Mouse (Mus musculus): ENCODE measurements around the gene Arntl. TPM values are rescaled to one million over a fixed set of nuclear protein-coding genes. Genes with fewer than 3 reads are reported as not detected.

The Arntl gene
- polyA plus RNA-seq, 1 experiment from 2014 or later, result 8.9 TPM

- no peak overlapping the region for H3K9ac ChIP-seq
- no peaks in the 10 kb centered on the region for H3K9me3 ChIP-seq
- WGBS, result 82% methylated on average over 2 of the region's 2 CpGs
- no peak overlapping the region for H3K4me2 ChIP-seq
- H3K27ac ChIP-seq, result no peak overlapping the region
- H3K36me3 ChIP-seq, result no peaks in the 10 kb centered on the region
- 0 out of 2 replicates have a peak, but pooled peaks cover 2% of the 10 kb centered on the region for H3K4me1 ChIP-seq
- no peak for ATAC-seq (ENCODE audit: insufficient number of reproducible peaks, insufficient read depth, low FRiP score, low TSS enrichment, low read depth)
- no peak overlapping the region for H3K4me3 ChIP-seq
- no peaks in the 10 kb centered on the region for H3K27me3 ChIP-seq
Measured at GRCm38 (mm10) chr7:113270991-113271390, 63.7 kb downstream of the Arntl start.

DNA sequence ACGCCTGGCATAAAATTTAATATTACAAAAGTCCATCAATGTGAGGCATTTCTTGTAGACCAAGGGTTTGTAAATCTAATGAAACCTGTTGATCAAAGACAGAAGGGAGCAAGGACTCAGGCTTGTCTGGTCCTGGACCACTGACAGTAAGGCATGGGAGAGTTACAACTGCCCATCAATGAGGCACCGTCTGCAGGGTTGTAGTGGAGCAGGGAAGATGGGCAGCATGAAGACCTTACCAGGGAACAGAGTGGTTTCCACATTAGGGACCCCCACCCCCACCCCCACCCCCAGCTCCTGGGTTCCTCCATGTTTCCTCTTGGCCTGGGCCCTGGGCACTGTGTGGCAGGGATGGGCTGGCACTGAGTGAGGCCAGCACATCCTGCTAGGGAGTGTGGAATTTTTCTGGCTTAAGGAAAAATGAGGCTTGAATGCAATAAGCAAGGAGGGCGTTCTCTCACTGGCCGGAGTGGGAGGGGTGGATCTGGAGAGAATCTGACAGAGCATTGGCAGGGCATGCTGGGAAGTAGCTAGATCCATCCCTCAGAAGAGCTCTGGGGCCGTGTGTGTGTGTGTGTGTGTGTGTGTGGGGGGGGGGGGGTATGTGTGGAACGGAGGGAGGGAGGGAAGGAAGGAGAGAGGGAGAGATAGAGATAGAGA, 65.2 kb downstream of the Arntl start:
- H3K27ac ChIP-seq, result no peak overlapping the region; the same call in 1 of the 2 replicates
- no peaks in the 10 kb centered on the region for H3K9me3 ChIP-seq
- H3K36me3 ChIP-seq, result no peaks in the 10 kb centered on the region
- H3K27me3 ChIP-seq, result no peaks in the 10 kb centered on the region
- 69% methylated on average over 6 of the region's 6 CpGs for WGBS
- H3K4me3 ChIP-seq, result no peak overlapping the region
- H3K4me1 ChIP-seq, result 0 out of 2 replicates have a peak, but pooled peaks cover 2% of the 10 kb centered on the region
- no peak for ATAC-seq (ENCODE audit: insufficient number of reproducible peaks, insufficient read depth, low FRiP score, low TSS enrichment, low read depth)
- H3K9ac ChIP-seq, result no peak overlapping the region
- H3K4me2 ChIP-seq, result no peak overlapping the region

DNA sequence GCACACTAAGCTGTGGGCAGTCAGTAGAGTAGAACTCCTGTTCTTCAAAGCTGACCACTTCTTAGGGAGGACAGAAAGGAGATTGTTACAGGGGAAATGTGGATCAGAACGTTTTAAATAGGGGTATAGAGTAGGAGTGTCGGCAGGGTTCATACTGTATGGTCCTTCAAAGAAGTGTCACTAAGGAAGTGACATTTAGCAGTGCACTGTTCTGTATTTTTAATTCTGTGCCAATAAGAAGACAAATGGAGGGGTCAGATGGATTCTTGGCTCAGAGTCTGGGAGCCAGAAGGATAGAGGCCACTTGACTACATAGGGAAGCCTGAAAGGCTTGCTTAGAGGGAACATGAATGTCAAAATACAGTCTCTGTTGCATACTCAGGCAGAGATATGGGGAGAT, 70.0 kb downstream of the Arntl start:
- Histone ChIP-seq H3K36me3 (no peaks in the 10 kb centered on the region), H3K27ac (no peak overlapping the region), H3K4me1 (peaks cover 7% of the 10 kb centered on the region), H3K27me3 (no peaks in the 10 kb centered on the region), H3K4me2 (no peak overlapping the region), H3K9ac (no peak overlapping the region), H3K9me3 (no peaks in the 10 kb centered on the region), H3K4me3 (no peak overlapping the region)
- WGBS, result 61% methylated on average over 2 of the region's 2 CpGs
- no peak for ATAC-seq (ENCODE audit: insufficient number of reproducible peaks, insufficient read depth, low FRiP score, low TSS enrichment, low read depth)

- H3K4me1 ChIP-seq, result peaks cover 5% of the 10 kb centered on the region
- peaks cover 6% of the 10 kb centered on the region for H3K36me3 ChIP-seq
- H3K27me3 ChIP-seq, result no peaks in the 10 kb centered on the region
- no peak overlapping the region for H3K27ac ChIP-seq
- no peak overlapping the region for H3K9ac ChIP-seq
- H3K4me2 ChIP-seq, result no peak overlapping the region
- no peak overlapping the region for H3K4me3 ChIP-seq
- ATAC-seq (ENCODE audit: insufficient number of reproducible peaks, insufficient read depth, low FRiP score, low TSS enrichment, low read depth), result no peak
- H3K9me3 ChIP-seq, result no peaks in the 10 kb centered on the region
- WGBS, result 84% methylated on average over 4 of the region's 4 CpGs
Measured at GRCm38 (mm10) chr7:113278493-113278892, 71.2 kb downstream of the Arntl start.

- H3K4me2 ChIP-seq, result no peak overlapping the region
- H3K27ac ChIP-seq, result no peak overlapping the region
- H3K4me3 ChIP-seq, result no peak overlapping the region
- no peak for ATAC-seq (ENCODE audit: insufficient number of reproducible peaks, insufficient read depth, low FRiP score, low TSS enrichment, low read depth)
- H3K27me3 ChIP-seq, result no peaks in the 10 kb centered on the region
- H3K9ac ChIP-seq, result no peak overlapping the region
- H3K4me1 ChIP-seq, result peaks cover 5% of the 10 kb centered on the region
- H3K9me3 ChIP-seq, result no peaks in the 10 kb centered on the region
- WGBS, result 67% methylated on average over 2 of the region's 2 CpGs
- H3K36me3 ChIP-seq, result peaks cover 11% of the 10 kb centered on the region
Measured at GRCm38 (mm10) chr7:113279246-113279645, 72.0 kb downstream of the Arntl start.

DNA sequence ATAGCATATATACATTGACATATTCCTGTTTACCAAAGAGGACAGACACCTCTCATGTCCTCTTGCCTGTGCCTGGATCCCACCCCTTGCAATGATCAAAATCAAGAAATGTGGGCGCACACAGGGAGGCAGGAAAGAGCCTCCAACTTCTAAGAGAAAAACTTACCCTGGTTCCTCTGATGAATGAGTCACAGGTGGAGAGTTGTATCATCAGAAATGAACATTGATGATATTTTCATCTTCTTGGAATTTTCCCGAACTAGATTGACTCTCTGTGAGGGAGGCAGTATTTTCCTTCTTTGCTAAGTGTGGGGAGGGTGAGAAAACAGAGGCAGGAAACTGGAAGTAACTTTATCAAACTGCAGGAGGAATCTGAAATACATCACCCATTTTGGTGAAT, 78.1 kb downstream of the Arntl start:
- WGBS, result 83% methylated on average over 2 of the region's 2 CpGs
- Histone ChIP-seq H3K4me3 (no peak overlapping the region), H3K27ac (no peak overlapping the region)

GRCm38 (mm10) chr7:113289211-113289610, 81.9 kb downstream of the Arntl start:
- Histone ChIP-seq H3K4me1 (no peaks in the 10 kb centered on the region), H3K36me3 (peaks cover 14% of the 10 kb centered on the region), H3K4me2 (no peak overlapping the region), H3K27ac (no peak overlapping the region), H3K4me3 (no peak overlapping the region), H3K9ac (no peak overlapping the region), H3K9me3 (no peaks in the 10 kb centered on the region), H3K27me3 (no peaks in the 10 kb centered on the region)
- ATAC-seq (ENCODE audit: insufficient number of reproducible peaks, insufficient read depth, low FRiP score, low TSS enrichment, low read depth), result no peak
- WGBS, result 72% methylated on average over 1 of the region's 1 CpGs

More for the DNA sequence above, 78.1 kb downstream of the Arntl start:
- Histone ChIP-seq H3K36me3 (peaks cover 22% of the 10 kb centered on the region), H3K4me2 (no peak overlapping the region), H3K9ac (no peak overlapping the region), H3K4me1 (peaks cover under 1% of the 10 kb centered on the region; the same call in 1 of the 2 replicates), H3K27me3 (no peaks in the 10 kb centered on the region), H3K9me3 (no peaks in the 10 kb centered on the region)
- no peak for ATAC-seq (ENCODE audit: insufficient number of reproducible peaks, insufficient read depth, low FRiP score, low TSS enrichment, low read depth)

DNA sequence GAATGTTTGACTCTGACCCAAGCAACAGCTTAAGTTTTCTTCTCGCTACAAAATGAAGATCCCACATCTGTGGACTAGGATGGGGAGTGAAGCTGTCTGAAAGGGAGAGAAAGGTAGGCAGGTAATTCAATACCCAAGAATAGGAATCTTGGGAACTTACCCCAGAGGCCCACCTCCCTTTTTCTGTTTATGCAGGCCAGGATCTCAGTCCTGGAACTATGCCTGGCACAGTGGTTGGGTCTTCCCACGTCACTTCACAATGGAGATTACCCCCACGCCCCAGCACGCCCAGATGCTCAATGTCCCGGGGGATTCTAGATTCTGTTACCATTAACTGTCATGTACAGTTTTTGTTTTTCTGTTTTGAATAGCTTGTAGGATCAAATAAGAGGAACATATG, 84.5 kb downstream of the Arntl start:
- no peak overlapping the region for H3K27ac ChIP-seq
- no peak for ATAC-seq (ENCODE audit: insufficient number of reproducible peaks, insufficient read depth, low FRiP score, low TSS enrichment, low read depth)
- H3K4me3 ChIP-seq, result no peak overlapping the region
- H3K9me3 ChIP-seq, result no peaks in the 10 kb centered on the region
- H3K27me3 ChIP-seq, result no peaks in the 10 kb centered on the region
- peaks cover 7% of the 10 kb centered on the region; the same call in 1 of the 2 replicates for H3K4me1 ChIP-seq
- no peak overlapping the region for H3K9ac ChIP-seq
- 60% methylated on average over 5 of the region's 5 CpGs for WGBS
- H3K4me2 ChIP-seq, result no peak overlapping the region
- H3K36me3 ChIP-seq, result peaks cover 14% of the 10 kb centered on the region

- H3K27me3 ChIP-seq, result no peaks in the 10 kb centered on the region
- no peaks in the 10 kb centered on the region for H3K9me3 ChIP-seq
- WGBS, result 68% methylated on average over 4 of the region's 4 CpGs
- H3K4me3 ChIP-seq, result no peak overlapping the region
- H3K36me3 ChIP-seq, result peaks cover 13% of the 10 kb centered on the region
- H3K27ac ChIP-seq, result no peak overlapping the region
- H3K4me1 ChIP-seq, result peaks cover 7% of the 10 kb centered on the region; the same call in 1 of the 2 replicates
- H3K9ac ChIP-seq, result no peak overlapping the region
- no peak overlapping the region for H3K4me2 ChIP-seq
- no peak for ATAC-seq (ENCODE audit: insufficient number of reproducible peaks, insufficient read depth, low FRiP score, low TSS enrichment, low read depth)
Measured at GRCm38 (mm10) chr7:113292193-113292592, 84.9 kb downstream of the Arntl start.

- Histone ChIP-seq H3K27me3 (no peaks in the 10 kb centered on the region), H3K9me3 (no peaks in the 10 kb centered on the region), H3K4me1 (peaks cover 7% of the 10 kb centered on the region; the same call in 1 of the 2 replicates), H3K4me3 (no peak overlapping the region), H3K36me3 (0 out of 2 replicates have a peak, but pooled peaks cover 3% of the 10 kb centered on the region), H3K4me2 (no peak overlapping the region), H3K9ac (no peak overlapping the region), H3K27ac (no peak overlapping the region)
- ATAC-seq (ENCODE audit: insufficient number of reproducible peaks, insufficient read depth, low FRiP score, low TSS enrichment, low read depth), result no peak
- 74% methylated on average over 6 of the region's 6 CpGs for WGBS
Measured at GRCm38 (mm10) chr7:113294598-113294997, 87.3 kb downstream of the Arntl start.

- Histone ChIP-seq H3K36me3 (0 out of 2 replicates have a peak, but pooled peaks cover 3% of the 10 kb centered on the region), H3K27ac (no peak overlapping the region), H3K4me2 (peak overlapping the region; percentile 20; the same call in 1 of the 2 replicates), H3K9me3 (no peaks in the 10 kb centered on the region), H3K4me1 (peaks cover 9% of the 10 kb centered on the region; the same call in 1 of the 2 replicates), H3K9ac (no peak overlapping the region), H3K4me3 (no peak overlapping the region), H3K27me3 (no peaks in the 10 kb centered on the region)
- WGBS, result 13% methylated on average over 17 of the region's 17 CpGs
- no peak for ATAC-seq (ENCODE audit: insufficient number of reproducible peaks, insufficient read depth, low FRiP score, low TSS enrichment, low read depth)
Measured at GRCm38 (mm10) chr7:113295077-113295890, 88.0 kb downstream of the Arntl start.
